Mouse (Mus musculus) stomach, postnatal 0 days (tissue): ENCODE measurements around the gene Smg9.

Source experiments
- CTCF ChIP-seq: IDR thresholded peaks from 2 replicates; pipeline ENCODE4 v1.5.1; 2016; ENCODE audit warnings: antibody characterized with exemption, low read depth, mild to moderate bottlenecking, moderate library complexity
- EP300 ChIP-seq: optimal IDR thresholded peaks from 2 replicates; pipeline ENCODE3; 2016; ENCODE audit warnings: antibody characterized with exemption

GRCm38 (mm10) chr7:24398364-24398913, 980 bp upstream of the Smg9 start:
- no peak for TF ChIP-seq CTCF
- TF ChIP-seq EP300 = no peak
